Mouse (Mus musculus) kidney, adult 2 months (tissue): Measurements from ENCODE around the gene Rin2. TPM values are rescaled to one million over a fixed set of nuclear protein-coding genes. Genes with fewer than 3 reads are reported as not detected.

ENCODE experiments used
- DNase-seq: peaks from one replicate; pipeline ENCODE4 v3.0.0; 2021
- H3K27ac ChIP-seq: fragments of 200-500 bp; 2 replicates; pipeline ENCODE4 v1.5.1; 2012; ENCODE audit warnings: low read depth, low read length, control low read depth, inconsistent platforms; ENCODE audit not compliant: insufficient read depth
- H3K27me3 ChIP-seq: fragments of 200-500 bp; replicated peaks from 2 replicates; pipeline ENCODE4 v1.6.1; 2012; ENCODE audit warnings: mild to moderate bottlenecking, moderate library complexity, low read length, inconsistent platforms; ENCODE audit not compliant: control insufficient read depth, insufficient read depth
- H3K36me3 ChIP-seq: fragments of 200-500 bp; 2 replicates; pipeline ENCODE4 v1.6.1; 2012; ENCODE audit warnings: mild to moderate bottlenecking, moderate library complexity, low read length, inconsistent platforms; ENCODE audit not compliant: control insufficient read depth, insufficient read depth
- H3K4me1 ChIP-seq: fragments of 200-500 bp; 2 replicates; pipeline ENCODE4 v1.6.1; 2011; ENCODE audit warnings: low read length; ENCODE audit not compliant: control insufficient read depth, insufficient read depth
- H3K4me3 ChIP-seq: fragments of 200-500 bp; 2 replicates; pipeline ENCODE4 v1.5.1; 2011; ENCODE audit warnings: mild to moderate bottlenecking, low read depth, low read length, control low read depth; ENCODE audit not compliant: insufficient read depth
- CTCF ChIP-seq: fragments of 200-500 bp; conservative IDR thresholded peaks from 2 replicates; pipeline ENCODE4 v1.5.1; 2011; ENCODE audit warnings: low read depth, mild to moderate bottlenecking, control low read depth, low read length, moderate library complexity, mixed read lengths; ENCODE audit not compliant: insufficient read depth, insufficient read length
- POLR2A ChIP-seq: fragments of 200-500 bp; IDR thresholded peaks from one replicate; pipeline ENCODE4 v1.6.1; 2011; ENCODE audit warnings: low read depth, low read length, control low read depth
- WGBS: fragments of 180-500 bp; shearing (Covaris S2); methylation state at CpG from one replicate; pipeline ENCODE4 v1.1.7; 2018; 5-methylcytosine and 5-hydroxymethylcytosine counted together
- polyA plus RNA-seq: library from polyadenylated mRNA; depleted of rRNA; stranded (reverse); fragments of >200 nt; gene quantifications from 2 replicates; pipeline ENCODE4 v1.2.3, GENCODE M21; 2012

Rin2 gene
- polyA plus RNA-seq, 1 experiment: 18.8 TPM

DNA sequence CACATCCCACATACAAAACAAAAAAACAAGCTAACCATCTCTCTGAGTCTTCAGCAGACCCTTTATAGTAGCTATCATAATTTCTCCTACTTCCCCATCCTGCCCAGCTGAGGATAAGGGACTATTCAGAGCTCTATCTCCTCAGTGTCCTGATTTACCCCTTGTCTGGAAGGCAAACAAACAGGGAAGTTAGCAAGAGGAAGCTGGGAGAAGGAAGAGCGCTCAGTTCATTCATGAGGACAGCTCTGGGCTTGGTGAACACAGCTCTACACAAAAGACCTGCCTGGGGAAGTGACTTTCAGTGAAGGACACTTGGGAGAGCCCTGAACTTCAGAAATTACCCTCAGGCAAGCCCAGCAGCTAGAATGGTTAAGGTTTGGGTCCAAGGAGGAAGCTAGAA lies 137.8 kb downstream of the Rin2 start:
- DNase-seq: no peak
- Histone ChIP-seq H3K4me3 (no peak overlapping the region), H3K27me3 (no peaks in the 10 kb centered on the region), H3K4me1 (peaks cover 15% of the 10 kb centered on the region), H3K27ac (0 out of 2 replicates have a peak overlapping the region, but pooled peaks have one; percentile 5), H3K36me3 (no peaks in the 10 kb centered on the region)
- TF ChIP-seq CTCF: no peak
- no peak for TF ChIP-seq POLR2A
- 59% methylated on average over 1 of the region's 1 CpGs for WGBS

DNA sequence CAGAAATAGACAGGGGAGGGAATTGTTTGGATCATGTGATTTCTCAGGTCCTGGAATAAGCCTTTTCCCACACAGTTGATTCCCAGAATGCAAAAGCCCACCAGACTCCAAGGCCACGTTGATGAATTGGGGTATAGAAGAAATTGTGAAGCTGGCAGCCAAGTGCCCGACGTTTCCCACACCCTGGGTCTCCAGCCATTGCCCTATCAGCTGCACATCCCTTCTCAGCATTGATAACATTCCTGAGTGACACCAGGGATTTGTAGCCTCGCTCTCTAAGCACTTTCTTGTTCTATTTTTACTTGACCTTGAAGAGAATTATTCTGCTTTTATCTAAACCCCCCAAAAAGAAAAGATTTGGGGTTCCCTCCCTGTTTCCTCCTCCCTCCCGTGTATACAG lies 142.2 kb downstream of the Rin2 start:
- H3K36me3 ChIP-seq: no peaks in the 10 kb centered on the region
- DNase-seq: no peak
- 55% methylated on average over 5 of the region's 5 CpGs for WGBS
- TF ChIP-seq POLR2A (no peak), CTCF (no peak)
- H3K4me1 ChIP-seq: peaks cover 8% of the 10 kb centered on the region
- H3K4me3 ChIP-seq: no peak overlapping the region
- H3K27ac ChIP-seq: no peak overlapping the region; the same call in 1 of the 2 replicates
- no peaks in the 10 kb centered on the region for H3K27me3 ChIP-seq

DNA sequence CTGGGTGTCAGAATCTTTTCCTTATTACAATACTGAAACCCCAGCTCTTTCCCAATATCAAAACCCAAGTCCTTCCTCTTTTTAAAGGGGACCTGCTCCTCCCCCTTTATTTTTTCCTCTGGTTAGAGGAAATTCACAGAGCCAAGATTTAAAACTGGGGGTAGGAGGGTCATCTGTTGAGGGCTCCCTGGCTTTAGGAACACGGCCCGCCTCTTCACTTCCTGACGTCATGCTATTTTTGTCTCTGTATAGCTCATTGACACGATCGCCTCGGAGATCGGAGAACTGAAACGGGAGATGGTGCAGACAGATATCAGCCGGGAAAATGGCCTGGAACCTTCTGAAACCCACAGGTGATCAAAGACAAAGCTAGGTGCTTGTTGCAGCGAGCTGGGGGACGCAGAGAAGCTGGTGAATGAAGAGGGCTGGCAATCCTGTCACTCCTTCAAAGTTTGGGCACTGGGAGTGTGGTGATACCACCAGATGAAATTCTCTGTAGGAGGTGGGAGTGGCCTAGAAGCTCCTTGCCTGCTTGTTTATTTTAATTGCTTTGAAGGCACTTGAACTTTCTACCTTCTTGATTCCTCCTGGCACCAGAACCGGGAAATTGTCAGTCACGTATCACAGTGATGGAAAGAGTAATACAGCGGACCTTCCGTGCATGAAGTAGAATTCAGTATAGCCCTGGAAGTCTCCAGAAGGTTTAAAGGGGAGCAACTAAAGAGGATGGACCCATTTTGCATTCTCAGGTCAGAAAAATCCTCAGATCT lies 147.2 kb downstream of the Rin2 start:
- peak overlapping the region; percentile 24 for H3K4me3 ChIP-seq
- no peak for TF ChIP-seq POLR2A
- TF ChIP-seq CTCF: no peak
- H3K36me3 ChIP-seq: no peaks in the 10 kb centered on the region
- H3K4me1 ChIP-seq: peaks cover 21% of the 10 kb centered on the region
- H3K27ac ChIP-seq: peak overlapping the region; percentile 40
- DNase-seq: peak; percentile 79
- H3K27me3 ChIP-seq: no peaks in the 10 kb centered on the region
- 43% methylated on average over 15 of the region's 15 CpGs for WGBS

DNA sequence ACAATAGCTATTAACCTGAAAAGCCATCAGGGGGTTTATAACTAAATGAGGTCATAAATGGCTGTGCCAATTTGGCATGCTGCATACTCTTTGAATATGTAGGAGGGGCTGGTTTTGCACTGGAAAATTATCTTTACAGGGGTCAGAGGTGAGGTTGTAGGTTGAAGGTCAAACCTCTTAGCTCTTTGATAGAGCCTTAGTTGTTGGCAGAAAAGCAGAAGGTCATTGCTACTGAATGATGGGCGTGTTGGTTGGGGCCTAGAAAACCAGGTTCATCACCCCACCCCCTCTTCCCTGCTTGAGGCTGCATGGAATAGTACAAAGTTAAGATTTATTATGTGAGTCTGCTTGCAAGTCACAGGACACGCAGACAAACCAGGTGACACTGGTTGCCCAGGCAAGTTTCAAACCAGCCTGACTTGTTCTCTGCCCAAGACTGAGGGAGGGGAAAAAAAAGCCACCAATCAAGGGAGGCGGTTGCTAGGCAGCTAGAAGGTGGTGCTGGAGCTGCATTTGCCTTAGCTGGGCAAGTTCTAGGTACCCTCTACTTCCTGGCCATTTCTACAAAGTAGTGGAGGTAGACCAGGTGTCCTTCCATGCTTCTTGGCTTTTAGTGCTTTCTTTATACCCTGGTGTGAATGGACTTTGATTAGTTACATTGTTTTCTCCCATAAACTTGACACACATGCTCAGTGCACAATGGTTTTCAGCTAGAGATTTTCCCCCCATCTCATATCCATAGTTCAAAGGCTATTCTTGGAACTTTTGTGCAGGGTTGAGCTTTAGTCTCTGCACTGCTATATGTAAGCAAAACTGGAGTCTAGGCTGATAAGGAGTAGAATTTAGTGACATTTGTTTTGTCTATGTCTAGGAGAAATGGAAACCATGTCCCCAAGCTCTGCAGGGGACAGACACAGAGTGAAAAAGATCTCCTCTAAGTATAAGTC lies 148.0 kb downstream of the Rin2 start:
- H3K4me1 ChIP-seq: peaks cover 27% of the 10 kb centered on the region
- no peaks in the 10 kb centered on the region for H3K36me3 ChIP-seq
- WGBS: 43% methylated on average over 3 of the region's 3 CpGs
- H3K27me3 ChIP-seq: no peaks in the 10 kb centered on the region
- H3K4me3 ChIP-seq: no peak overlapping the region
- TF ChIP-seq POLR2A (no peak), CTCF (no peak)
- peak; percentile 88 for DNase-seq
- peak overlapping the region; percentile 40 for H3K27ac ChIP-seq

DNA sequence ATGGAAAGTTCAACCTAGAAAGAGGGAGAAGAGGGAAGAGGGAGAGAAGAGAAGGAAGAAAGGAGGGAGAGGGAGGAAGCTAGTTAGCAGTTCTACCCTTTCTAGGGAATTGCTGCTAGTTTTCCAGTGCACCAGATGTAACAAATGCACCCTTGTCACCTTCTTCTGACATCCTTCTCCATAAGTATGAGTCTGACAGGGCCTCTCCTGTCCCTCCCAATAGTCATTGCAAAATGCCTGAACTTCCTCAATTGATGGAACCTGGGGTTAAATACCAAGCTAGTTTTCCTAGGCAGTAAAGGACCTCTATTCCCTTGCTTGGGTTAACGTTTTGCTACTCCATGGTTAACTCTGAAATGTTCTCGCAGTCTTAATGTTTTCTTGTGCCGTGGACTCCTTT lies 149.7 kb downstream of the Rin2 start:
- Histone ChIP-seq H3K4me1 (peaks cover 39% of the 10 kb centered on the region), H3K36me3 (no peaks in the 10 kb centered on the region), H3K27me3 (no peaks in the 10 kb centered on the region), H3K4me3 (no peak overlapping the region), H3K27ac (no peak overlapping the region)
- no peak for DNase-seq
- WGBS: 65% methylated on average over 3 of the region's 3 CpGs
- no peak for TF ChIP-seq POLR2A
- no peak for TF ChIP-seq CTCF

DNA sequence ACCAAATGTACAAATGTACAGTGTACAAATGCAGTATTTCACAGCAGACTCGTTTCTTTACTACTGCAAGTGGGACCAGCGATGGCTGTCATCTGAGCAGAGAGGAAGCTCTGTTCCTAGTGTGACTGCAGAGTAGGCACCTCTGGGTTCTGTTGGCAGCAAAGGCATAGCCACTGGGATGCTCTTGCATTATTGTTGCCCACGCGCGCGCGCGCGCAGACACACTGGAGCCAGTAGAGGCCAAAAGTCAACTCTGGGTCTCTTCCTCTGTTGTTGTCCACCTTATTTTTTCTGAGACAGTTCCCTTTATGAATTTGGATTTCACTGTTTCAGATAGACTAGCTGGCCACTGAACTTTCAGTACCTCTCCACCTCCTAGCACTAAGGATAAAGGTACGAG lies 150.2 kb downstream of the Rin2 start:
- no peaks in the 10 kb centered on the region for H3K27me3 ChIP-seq
- no peak overlapping the region for H3K4me3 ChIP-seq
- H3K27ac ChIP-seq: no peak overlapping the region
- no peaks in the 10 kb centered on the region for H3K36me3 ChIP-seq
- H3K4me1 ChIP-seq: peaks cover 39% of the 10 kb centered on the region
- 93% methylated on average over 10 of the region's 10 CpGs for WGBS
- no peak for TF ChIP-seq CTCF
- TF ChIP-seq POLR2A: no peak
- no peak for DNase-seq

DNA sequence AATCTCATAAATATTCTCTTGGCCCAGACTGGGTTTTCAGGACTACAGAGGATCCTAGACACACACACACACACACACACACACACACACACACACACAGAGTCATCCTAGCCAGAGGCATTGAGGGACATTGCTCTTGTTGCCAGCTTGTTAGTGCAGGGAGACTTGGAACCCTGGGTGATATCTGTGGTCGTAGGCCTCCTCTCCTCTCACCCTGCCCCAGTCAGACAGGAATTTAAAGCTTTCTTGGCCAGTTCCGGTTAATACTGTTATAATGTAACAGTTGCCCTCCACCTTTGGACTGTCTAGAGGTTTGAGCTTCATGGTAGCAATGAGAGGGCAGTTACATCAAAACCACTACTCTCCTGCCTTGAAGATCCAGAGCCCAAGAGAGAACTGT lies 152.9 kb downstream of the Rin2 start:
- Histone ChIP-seq H3K27ac (peak overlapping the region; percentile 87), H3K4me1 (peaks cover 44% of the 10 kb centered on the region), H3K36me3 (no peaks in the 10 kb centered on the region), H3K27me3 (no peaks in the 10 kb centered on the region), H3K4me3 (no peak overlapping the region)
- TF ChIP-seq POLR2A: no peak
- TF ChIP-seq CTCF: no peak
- WGBS: 32% methylated on average over 2 of the region's 2 CpGs
- DNase-seq: peak; percentile 92
